Mouse (Mus musculus): ENCODE data around the gene Ireb2.

DNA sequence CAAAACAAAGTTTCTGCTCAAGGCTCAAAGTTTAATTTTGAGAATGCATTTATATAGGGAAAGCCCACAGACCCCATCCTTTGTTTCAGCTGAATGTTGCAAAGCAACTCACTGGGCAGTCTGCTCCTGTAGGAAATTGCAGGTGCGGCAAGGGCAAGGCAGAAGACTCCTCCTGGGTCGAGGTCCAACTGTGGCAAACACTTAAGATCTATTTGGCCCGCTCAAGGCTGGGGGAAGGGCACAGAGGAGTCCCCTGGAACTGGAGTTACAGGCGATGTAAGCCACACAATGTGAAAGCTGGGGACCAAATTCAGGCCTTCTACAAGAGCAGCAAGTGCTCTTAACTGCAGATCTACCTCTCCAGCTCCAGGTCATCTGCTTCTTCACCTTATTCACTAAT lies 56.4 kb downstream of the Ireb2 start:
- no peak for TF ChIP-seq POLR2A (IDR thresholded peaks at IDR 0.05; ENCODE audit: borderline replicate concordance, control insufficient read depth, low read depth, low read length)
- TF ChIP-seq CTCF (IDR thresholded peaks at IDR 0.05; ENCODE audit: control insufficient read depth, insufficient read depth, low read length), result no peak

Measured in bone marrow, adult 2 months (tissue).